Mouse (Mus musculus) layer of hippocampus, adult 18-20 months (tissue): ENCODE data around the gene Palm. TPM values are rescaled to one million over a fixed set of nuclear protein-coding genes. Genes with fewer than 3 reads are reported as not detected.

Experiments used
- DNase-seq, 2 experiments: peaks; one replicate each; pipeline ENCODE4 v3.0.0; 2022; ENCODE audit warnings: low spot score in 2 of 2
- total RNA-seq, 2 experiments: library from RNA; stranded (reverse); gene quantifications; 2 replicates each; pipeline ENCODE4 v1.2.3; 2021

Gene Palm
- total RNA-seq, 2 experiments from 2014 or later, result 293 to 314 TPM

DNA sequence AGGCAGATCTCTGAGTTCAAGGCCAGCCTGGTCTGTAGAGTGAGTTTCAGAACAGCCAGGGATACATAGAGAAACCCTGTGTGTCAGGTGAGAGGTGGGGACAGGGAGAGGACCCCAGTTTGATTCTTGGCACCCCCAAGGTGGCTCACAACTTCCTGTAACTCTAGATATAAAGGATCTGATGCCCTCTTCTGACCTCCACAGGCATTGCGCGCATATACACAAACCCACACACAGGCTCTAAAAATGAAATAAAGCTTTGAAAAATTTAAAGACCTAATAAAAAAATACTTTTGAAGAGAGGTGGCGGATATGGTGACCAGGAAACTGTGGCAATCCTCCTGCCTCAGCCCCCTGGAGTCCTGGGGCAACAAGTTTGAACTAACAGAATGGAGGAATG is 2.5 kb downstream of the Palm start:
- DNase-seq, result no peak

DNA sequence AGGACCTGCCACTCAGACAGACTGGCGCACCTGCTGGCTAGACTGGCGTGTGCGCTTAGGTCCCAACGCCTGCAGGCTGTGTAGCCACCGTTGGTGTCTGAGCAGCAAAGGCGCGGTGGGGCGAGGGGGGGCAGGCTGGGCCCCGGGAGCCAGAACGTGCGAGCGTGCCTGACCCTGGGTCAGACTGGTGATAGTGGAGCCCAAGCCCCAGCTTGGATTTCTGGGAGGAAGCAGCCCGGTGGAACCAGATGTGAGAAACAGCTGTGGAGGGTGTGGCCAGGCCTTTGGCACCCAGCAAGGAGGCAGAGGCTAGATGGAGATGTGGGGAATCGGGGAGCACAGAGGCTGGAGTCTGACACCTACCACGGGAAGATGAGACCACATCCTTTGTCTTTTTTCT is 4.0 kb downstream of the Palm start:
- no peak for DNase-seq

DNA sequence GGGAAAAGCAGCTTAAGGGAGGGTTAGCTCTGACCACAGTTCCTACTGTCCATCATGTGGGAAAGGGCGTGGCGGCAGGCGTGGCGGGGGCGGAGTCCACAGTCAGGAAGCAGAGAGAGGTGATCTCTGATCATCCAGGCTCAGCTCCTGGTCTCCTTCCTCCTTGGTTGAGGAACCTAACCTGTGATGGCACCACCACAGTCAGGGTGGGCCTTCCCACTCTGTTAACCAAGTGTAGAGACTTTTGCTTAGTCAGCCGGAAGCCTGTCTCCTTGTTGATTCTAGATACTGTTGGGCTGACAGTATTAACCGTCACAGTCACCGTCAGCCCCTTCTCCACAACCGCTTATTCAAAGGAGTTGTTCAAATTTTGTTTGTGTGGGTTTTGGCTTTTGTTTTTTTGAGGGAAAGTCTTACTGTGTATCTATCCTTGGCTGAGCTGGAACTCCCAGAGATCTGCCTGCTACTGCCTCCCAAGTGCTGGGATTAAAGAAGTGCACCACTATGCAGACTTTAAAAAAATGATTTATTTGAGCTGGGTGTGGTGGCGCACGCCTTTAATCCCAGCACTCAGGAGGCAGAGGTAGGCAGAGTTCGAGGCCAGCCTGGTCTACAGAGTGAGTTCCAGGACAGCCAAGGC is 5.0 kb downstream of the Palm start:
- no peak for DNase-seq

DNA sequence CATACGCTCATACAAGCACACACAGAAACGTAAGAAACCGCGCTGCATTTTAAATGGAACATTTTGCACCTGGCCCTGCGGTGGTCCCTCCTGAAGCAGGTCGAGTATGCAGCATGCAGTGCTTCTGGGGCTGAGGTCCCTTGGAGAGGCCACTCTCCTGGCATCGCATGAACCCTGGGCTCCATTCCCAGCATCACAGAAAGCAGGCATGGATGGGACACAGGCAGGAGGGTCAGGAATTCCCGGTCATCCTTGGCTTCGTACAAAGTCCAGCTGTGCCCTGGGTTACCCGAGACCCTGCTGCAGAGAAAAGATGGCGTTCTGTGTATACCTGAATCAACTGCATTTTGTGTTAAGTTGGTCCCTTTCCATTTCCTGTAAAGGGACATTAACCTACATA is 7.1 kb downstream of the Palm start:
- DNase-seq, result no peak

DNA sequence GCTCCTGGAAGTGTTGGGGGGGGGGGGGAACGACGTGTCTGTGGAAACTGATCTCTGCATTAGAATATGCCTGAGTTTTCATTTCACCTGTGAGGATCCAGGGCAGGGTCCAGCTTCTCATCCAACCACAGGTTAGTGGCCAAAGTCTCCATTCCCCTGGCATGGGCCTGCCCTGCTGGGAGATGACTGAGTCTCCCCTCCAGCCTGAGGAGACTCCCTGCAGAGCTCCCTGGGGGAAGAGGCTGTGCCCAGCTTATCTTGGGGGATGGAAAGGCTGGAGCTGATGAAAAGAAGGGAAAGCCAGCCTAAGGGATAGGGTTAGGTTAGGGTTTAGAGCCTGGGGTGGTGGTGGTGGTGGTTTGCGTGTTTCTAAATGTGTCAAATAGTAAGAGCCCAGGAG is 8.5 kb downstream of the Palm start:
- DNase-seq, result no peak

DNA sequence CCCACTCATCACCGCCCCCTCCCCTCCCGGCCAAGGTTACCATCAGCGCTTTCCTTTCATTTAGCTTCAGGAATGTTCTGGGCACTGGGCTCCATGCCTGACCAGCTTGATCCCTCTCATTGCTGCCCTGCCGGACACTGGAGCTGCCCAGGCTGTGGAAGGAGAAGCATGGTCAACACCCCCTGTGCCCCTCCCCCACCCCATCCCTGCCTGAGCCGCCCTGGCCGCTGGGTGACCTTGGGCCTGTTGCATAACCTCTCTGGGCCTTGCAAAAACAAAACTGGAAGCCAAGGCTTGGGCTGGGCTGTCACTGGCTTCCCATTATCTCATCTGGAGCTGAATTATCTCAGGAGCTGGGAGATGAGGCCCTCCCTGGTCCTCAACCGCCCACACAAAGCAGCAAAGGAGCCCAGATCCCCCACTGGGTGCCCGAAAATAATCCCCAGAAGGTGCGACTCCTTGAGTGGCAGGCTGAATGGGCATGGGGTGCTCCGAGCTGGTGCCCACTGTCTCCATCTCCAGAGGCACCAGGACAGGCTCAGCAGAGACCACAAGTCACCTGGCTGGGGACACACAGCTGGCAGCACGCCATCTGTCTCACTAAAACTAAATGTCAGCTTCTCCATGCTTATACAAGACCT is 9.1 kb downstream of the Palm start:
- DNase-seq, result no peak

DNA sequence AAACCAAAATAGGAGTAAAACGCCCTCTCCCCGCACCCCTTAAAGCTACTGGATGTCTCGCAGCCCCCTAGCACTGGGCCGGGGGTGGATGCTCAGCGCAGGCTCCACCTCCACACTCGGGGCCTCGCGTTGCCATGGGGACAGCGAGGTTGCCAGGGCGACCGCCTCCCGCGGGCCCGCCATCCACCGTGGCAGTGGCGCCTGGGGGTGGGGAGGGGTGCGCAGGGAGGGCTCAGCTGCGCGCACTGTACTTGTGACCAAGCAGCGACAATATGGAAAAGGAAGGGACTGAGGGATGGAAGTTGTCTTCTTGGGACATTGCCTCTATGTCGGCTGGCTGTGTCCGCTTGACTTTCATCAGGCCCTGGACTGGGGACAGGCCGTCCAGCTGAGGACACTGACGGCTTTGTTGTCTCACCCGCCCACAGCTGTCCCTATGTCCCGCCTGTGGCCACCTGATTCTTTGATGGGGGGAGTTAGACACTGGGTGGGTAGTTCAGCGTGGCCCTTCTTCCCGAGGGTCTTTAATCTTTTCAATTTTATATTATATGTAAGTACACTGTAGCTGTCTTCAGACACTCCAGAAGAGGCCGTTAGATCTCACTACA is 10.4 kb downstream of the Palm start:
- peak; percentile 95 to 96 for DNase-seq

DNA sequence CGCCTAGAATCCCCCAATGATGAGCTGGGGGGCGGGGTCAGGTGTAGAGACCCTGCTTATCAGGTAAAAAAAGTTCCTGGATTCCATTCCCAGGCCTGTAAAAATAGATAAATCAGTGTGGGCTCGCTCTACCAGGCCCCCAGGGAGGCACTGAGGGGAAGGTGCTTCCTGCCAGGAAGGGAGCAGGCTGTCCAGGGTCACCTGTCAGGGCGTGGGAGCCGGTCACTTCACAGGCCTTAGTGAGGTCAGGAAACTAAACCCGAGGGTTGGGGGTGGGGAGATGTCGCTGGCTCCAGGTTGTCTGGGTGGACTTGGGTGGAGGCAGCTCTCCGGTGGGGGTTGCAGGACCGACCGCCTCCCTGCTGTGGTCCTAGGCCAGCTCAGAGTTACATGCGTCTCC is 12.3 kb downstream of the Palm start:
- no peak for DNase-seq

DNA sequence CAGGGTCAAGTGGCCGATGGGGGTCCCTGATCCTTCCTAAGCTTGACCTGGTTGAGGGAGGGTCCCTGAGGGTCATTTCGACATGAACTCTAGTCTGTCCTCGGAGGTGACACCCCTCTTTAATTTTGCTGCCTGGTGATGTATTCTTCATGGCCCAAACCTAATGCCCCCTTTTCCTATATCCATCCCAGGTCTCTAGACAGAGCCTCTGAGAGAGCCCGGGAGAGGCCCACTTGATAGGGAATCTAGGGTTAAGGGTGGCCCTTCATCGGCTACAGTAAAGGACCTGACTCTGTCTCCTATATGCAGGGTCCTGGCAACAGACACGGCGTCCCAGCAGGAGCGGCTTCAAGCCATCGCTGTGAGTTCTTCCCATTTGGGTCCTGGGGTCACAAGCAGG is 13.0 kb downstream of the Palm start:
- DNase-seq, result no peak

DNA sequence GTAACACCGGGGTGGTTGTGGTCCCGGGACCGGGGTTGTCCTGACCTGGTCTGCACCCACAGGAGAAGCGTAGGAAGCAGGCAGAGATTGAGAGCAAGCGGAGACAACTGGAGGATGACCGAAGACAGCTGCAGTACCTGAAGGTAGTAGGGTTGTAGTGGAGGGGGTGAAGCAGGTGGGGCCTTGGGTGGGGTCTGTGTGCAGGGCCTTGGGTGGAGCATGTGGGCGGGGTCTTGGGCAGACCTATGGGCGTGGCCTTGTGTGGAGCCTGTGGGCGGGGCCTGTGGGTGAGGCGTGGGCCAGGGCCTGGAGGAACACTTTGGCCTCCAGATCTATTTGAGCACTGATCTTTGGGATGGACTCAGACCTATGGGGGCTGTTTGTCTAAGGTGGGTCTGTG is 13.6 kb downstream of the Palm start:
- DNase-seq, result no peak

DNA sequence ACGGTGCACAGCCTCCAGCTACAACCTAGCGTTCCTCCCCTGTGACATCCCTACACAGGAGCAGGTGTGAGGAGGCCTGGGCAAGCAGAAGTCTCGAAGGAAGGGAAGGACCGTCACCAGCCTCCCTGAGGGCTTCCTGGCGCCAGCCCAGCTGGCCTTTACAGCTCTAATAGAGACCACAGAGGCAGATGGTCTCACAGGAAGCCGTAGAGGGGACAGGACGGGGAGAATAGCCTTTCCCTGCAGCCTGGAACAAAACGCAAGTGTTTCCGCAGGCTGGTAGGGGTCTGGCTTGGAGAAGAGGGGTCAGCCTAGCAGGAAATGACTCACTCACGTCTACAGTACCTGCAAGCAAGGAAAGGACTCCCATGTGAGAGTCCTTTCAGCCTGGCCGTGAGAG is 14.5 kb downstream of the Palm start:
- DNase-seq, result no peak

DNA sequence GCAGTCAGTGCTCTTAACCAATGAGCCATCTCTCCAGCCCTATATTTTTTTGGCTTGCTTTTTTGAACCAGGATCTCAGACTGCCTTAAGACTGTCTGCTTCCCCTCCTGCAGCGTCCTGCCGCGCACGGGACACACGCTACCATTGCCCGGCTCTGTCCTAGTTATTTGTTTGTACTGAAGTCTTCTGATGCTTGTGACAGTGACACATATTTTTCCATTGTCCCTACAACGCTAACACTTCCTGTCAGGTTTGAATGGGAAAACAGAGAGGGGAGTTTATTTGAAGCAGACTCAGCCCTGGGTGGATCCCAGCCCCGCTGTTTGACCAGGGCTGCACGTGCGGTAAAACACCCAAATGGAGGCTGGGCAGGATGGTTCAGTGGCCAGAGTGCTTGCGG is 15.4 kb downstream of the Palm start:
- DNase-seq, result no peak

DNA sequence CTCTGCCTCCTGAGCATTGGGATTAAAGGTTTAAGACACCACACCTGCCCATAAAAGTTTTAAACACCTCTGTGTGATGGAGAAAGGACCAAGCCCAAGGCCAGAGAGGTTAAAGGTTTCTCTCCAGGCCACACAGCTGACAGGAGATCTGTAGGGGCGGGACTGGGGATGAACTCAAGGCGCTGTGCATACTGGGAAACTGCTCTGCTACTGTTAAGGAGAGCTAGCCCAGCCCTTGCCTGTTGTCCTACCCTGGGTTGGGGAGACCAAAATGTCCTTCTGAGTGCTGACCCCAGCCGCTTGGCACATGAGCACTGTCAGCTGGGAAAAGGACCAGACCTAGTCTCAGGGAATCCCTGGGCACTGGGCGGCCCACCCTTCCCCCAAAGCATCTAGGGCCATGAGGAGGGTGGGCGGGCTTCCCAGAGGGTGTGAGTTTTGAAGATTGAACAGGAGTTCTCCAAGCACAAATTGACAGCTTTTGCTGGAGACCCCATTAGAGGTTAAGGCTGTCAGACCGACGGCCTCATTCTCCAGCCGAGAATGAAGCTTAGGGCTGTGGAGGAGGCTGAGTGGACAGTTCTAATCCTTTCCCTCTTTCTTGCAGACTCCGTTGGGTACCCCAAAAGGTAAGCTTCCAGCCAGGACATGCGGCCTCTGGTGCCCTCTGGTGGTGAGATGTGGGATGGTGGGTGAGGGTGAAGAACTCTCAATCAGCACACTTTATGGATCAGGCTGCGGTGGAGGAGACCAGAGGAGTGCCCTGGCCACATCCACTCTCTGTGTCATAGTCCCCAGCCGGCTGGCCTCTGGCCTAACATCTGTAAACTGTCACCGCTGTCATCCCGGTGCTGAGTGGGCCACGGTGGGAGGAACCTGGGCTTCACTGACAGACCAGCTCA is 18.6 kb downstream of the Palm start:
- peak; percentile 78 to 92 for DNase-seq

DNA sequence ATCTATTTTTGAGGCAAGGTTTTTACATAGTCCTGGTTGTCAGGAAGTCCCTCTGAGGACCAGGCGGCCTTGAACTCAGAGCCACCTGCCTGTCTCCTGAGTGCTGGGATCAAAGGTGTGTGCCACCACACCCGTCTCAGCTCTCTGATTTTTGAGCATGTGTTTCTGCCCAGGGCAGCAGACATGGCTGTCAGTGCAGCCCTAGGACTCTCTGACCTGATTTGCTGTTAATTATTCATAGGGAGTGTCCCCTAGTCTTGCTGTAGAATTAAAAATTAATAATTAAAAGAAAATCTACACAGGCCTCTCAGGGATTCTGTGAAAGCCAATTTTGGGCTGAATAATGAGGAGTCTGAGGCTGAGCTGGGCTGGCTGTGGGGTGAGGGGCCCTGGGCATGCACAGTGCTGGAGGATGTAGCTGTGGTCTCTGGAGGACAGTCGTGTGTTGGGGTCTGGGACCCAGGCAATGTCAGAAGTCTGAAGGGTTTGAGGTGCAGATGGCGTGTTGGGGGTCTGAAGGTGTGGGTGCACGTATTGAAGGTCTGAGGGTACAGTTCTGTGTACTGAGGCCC is 21.0 kb downstream of the Palm start:
- no peak for DNase-seq

DNA sequence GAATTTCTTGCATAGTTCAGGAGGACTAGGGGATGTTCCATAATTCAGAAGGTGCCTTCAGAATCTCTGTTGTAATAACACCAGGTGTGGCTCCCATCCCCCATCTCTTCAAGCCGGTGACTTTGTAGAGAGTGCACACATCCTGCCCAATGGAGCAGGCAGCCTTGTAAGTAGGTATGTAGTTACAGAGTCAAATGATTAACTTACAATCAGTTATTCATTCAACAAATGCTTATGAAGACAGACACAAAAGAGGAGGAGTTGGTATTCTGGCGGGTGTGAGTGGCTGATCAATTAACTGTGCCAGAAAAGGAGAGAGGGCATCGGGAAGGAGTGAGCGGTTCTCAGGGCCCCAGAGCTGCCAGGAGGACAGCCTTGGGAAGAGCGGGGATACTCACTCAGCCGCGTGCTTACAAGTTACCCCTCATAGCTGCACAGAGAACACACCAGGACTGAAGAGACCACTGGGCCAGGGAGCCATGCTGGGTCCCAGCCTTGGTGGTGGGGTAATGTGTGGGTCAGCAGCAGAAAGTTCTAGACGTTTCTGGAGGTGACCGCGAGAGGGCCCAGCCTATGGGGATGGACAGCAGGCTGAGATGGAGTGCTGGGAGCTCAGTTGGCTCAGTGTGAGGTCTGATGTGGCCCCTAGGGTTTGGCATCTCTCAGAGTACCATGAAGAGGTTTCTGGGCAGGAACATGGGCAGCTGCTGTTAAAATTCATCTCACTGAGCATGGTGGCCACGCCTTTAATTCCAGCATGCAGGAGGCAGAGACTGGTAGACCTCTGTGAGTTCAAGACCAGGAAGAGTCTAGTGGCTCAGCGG is 22.5 kb downstream of the Palm start:
- DNase-seq, result no peak

DNA sequence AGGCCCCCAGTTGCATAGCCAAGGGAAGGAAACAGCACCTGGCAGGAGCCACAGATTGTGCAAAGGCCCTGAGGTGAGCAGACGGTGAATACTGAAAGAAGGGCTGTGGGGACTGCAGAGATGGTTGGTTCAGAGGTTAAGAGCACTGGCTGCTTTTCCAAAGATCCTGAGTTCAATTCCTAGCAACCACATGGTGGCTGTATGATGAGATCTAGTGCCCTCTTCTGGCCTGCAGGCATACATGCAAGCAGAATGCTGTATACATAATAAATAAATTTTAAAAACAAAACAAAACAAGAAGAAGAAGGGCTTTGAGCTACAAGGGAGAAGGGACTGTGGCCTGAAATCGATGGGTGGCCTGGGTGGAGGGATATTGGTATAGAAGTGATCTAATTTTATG is 23.7 kb downstream of the Palm start:
- DNase-seq, result no peak

DNA sequence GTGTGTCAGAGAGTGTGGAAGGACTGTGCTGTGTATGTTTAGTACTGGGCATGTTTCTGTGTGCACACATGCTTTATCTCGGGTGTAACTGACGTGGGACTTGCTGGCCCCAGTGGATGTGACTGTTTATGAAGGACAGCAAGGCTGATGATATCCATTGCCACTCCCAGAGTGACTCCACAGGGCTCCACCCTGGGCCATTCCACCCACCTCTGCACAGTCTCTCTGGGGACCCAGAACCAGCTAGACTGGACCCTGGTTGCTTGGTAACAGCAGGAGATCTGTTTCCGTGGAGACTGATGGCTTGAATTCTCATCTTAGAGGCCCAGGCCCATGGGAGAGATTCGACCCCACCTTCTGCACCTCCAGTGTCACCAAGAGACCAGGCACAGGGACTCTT is 24.9 kb downstream of the Palm start:
- DNase-seq, result no peak

DNA sequence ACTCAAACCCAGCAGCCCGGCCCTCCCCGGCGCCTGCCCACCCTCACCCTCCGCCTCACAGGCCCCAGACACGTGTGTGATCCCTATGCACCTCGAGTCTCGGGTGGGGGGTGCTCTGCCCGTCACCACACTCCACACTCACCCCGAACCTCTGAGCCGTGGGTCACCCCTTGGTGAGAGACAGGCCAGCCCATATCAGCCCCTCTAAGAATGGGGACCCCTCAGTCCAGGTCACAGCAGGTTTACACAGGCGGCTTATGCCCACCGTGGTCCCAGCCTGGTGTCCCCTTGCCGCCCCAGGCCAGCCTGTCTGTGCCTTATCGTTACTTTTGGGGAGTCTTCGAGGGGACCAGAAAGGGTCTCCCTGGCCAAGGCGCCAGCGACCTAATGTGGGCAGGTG is 26.2 kb downstream of the Palm start:
- DNase-seq, result no peak

DNA sequence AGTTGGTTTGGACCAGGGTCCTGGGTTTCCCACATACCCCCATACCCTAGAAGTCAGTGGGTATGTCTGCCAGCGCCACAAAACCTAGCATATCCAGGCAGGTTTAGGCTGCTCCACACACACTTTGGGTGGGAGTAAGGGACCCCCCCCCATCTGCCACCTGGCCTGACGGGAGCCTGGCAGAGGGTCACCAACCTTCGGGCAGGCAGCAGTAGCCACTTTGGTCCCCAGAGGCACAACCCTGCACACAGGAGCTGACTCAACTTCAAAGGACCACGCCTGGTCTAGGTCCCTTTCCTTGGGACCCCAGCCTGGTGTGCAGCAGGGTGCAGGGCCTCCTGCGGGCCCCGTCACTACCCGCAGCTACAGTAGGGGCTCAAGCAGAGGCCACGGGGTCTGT is 26.9 kb downstream of the Palm start:
- DNase-seq, result no peak

DNA sequence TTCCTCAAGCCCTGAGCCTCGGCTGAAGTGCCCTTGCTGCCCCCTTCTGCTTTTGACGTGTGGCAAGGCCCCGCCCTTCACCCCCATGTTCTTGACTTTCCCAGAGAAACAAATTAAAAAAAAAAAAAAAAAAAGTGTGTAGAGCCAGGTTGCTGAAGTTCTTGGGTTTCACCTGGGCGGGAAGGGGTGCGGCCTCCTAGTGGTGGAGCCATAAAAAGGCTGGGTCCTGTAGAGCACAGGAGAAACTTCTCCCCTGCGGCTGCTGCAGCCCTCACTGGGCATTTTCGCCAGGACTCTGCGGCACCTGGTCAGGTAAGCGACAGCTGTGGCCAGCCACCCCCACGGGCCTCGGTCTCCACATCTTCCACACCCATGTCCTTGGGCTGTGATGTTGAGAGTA is 27.4 kb downstream of the Palm start, which contains the start of gene Misp:
Gene Misp, plus strand, starts transcription at position 208 of the 400 bp plus-strand sequence.
- no peak for DNase-seq

DNA sequence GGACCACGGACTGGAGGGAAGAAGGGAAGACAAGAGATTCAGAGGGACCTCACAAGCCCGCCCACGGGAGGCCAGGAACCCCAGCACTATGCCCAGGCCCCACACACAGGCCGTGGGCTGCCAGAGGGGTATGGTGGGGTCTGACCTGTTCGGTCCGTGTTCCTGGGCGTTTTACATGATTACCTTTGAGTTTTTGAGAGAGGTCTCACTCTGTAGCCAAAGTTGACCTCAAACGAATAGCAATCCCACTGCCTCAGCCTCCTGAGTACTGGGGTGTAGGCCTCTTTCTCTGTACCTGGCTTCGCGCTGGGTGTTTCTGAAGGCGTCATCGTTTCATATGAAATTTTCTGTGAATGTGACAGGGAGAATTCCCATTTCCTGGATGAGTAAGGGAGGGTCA is 28.4 kb downstream of the Palm start:
- DNase-seq, result no peak
